Mouse (Mus musculus): ENCODE results near the gene Rpl36.
A peak's percentile ranks its signal among the peaks of the same experiment; 100 is the strongest.
"Not testable (repeated sequence)": the region's sequence is repeated elsewhere in the genome, so short reads cannot be mapped to it uniquely, and the experiment has no call there.

Rpl36 gene

GRCm38 (mm10) chr17:56609452-56610171 lies 3.6 kb upstream of the Rpl36 start, which contains the start of gene 2410015M20Rik:
Gene 2410015M20Rik, minus strand, starts transcription at chr17:56609771.
- DNase-seq (ENCODE audit: low spot score), result peak; percentile 97

GRCm38 (mm10) chr17:56611323-56611722 lies 1.9 kb upstream of the Rpl36 start:
- DNase-seq (ENCODE audit: low spot score), result no peak

- DNase-seq (ENCODE audit: low spot score), result no peak
Observed at GRCm38 (mm10) chr17:56611861-56612564, 1.2 kb upstream of the Rpl36 start.

- not testable (repeated sequence) for DNase-seq (ENCODE audit: low spot score)
Observed at GRCm38 (mm10) chr17:56612565-56612939, 664 bp upstream of the Rpl36 start.

- DNase-seq (ENCODE audit: low spot score), result not testable (repeated sequence)
Observed at GRCm38 (mm10) chr17:56613893-56614292, 677 bp downstream of the Rpl36 start.

- DNase-seq (ENCODE audit: low spot score), result no peak
Observed at GRCm38 (mm10) chr17:56614391-56615135, 1.3 kb downstream of the Rpl36 start.

- DNase-seq (ENCODE audit: low spot score), result no peak
Observed at GRCm38 (mm10) chr17:56615136-56615784, 2.0 kb downstream of the Rpl36 start.

GRCm38 (mm10) chr17:56615792-56616191 lies 2.6 kb downstream of the Rpl36 start:
- no peak for DNase-seq (ENCODE audit: low spot score)

GRCm38 (mm10) chr17:56616725-56617124 lies 3.5 kb downstream of the Rpl36 start:
- no peak for DNase-seq (ENCODE audit: low spot score)

GRCm38 (mm10) chr17:56617628-56618027 lies 4.4 kb downstream of the Rpl36 start:
- DNase-seq (ENCODE audit: low spot score), result no peak

GRCm38 (mm10) chr17:56625495-56625894 lies 12.3 kb downstream of the Rpl36 start:
- no peak for DNase-seq (ENCODE audit: low spot score)

- no peak for DNase-seq (ENCODE audit: low spot score)
Observed at GRCm38 (mm10) chr17:56626260-56626659, 13.0 kb downstream of the Rpl36 start.

GRCm38 (mm10) chr17:56626754-56627470 lies 13.7 kb downstream of the Rpl36 start, which contains the start of gene Lonp1:
Gene Lonp1, minus strand, starts transcription at chr17:56626887.
- peak; percentile 94 for DNase-seq (ENCODE audit: low spot score)

GRCm38 (mm10) chr17:56627530-56628277 lies 14.5 kb downstream of the Rpl36 start, which contains the start of gene Catsperd:
Gene Catsperd, plus strand, starts transcription at chr17:56628143.
- no peak for DNase-seq (ENCODE audit: low spot score)

GRCm38 (mm10) chr17:56629800-56630781 lies 16.9 kb downstream of the Rpl36 start:
- DNase-seq (ENCODE audit: low spot score), result not testable (repeated sequence)

- DNase-seq (ENCODE audit: low spot score), result no peak
Observed at GRCm38 (mm10) chr17:56631807-56632206, 18.6 kb downstream of the Rpl36 start.

- DNase-seq (ENCODE audit: low spot score), result no peak
Observed at GRCm38 (mm10) chr17:56634023-56634422, 20.8 kb downstream of the Rpl36 start.

GRCm38 (mm10) chr17:56643237-56643636 lies 30.0 kb downstream of the Rpl36 start:
- DNase-seq (ENCODE audit: low spot score), result no peak

GRCm38 (mm10) chr17:56647546-56647945 lies 34.3 kb downstream of the Rpl36 start:
- DNase-seq (ENCODE audit: low spot score), result no peak

Measured in left cerebral cortex, adult 11 months (tissue).